Mouse (Mus musculus) layer of hippocampus, postnatal 10 days (tissue): ENCODE results near the gene Olfr1287. TPM values are rescaled to one million over a fixed set of nuclear protein-coding genes. Genes with fewer than 3 reads are reported as not detected.

Source experiments
- DNase-seq, 2 experiments: peaks; one replicate each; pipeline ENCODE4 v3.0.0; 2021; ENCODE audit warnings: low spot score in 2 of 2
- long read RNA-seq: library from polyadenylated mRNA; stranded (forward); transcript quantifications from one replicate; pipeline ENCODE4 v2.0.0, GENCODE M21; 2023
- total RNA-seq, 2 experiments: library from RNA; stranded (reverse); gene quantifications; 2 replicates each; pipeline ENCODE4 v1.2.3; 2021

The Olfr1287 gene
- not detected for total RNA-seq
- long read RNA-seq, result 0 reads

DNA sequence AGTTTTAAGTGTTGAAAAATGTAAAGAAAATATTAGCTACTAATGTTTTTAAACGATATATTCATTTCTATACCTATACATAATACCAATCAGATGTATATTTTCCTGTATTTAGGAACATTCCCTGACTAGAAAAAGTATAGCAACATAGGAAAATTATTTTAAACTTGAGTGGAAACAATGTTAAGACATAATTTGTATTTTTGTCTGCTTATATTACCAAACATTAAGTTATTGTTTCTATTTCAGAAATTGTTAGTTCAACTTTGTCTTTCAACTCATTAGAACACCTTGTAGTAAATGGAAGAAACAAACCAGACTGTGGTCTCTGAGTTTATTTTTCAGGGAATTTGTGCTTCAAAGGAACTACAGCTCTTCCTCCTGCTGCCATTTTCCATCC, at the start of gene Olfr1287:
TSS of gene Olfr1287 (plus strand) at position 301 of the 400 bp plus-strand sequence.
- no peak for DNase-seq

- no peak for DNase-seq
Observed at GRCm38 (mm10) chr2:111422931-111423330, 26.0 kb upstream of the Olfr1287 start, which contains the start of gene Olfr1286. TSS of gene Olfr1286 (minus strand) at chr2:111423115.

DNA sequence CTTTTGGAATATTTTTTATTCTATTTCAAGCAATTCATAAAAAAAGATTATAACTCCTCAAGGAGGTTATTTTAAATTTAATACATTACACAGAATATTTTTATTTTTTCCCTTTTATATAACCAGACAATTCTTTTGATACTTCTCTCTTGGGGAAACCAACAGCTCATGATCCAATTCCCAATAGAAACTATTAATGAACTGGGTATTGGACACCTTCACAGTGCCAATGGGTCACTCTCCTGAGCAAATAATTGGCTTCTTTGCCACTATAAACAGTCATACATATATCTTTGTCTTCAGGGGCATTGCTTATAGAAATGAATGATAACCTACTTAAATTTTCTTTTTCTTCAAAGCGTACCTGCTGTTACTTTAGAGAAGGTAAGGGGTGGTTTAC, 24.9 kb downstream of the Olfr1287 start, which contains the start of gene Olfr1288:
TSS of gene Olfr1288 (plus strand) at position 301 of the 400 bp plus-strand sequence.
- DNase-seq, result no peak

DNA sequence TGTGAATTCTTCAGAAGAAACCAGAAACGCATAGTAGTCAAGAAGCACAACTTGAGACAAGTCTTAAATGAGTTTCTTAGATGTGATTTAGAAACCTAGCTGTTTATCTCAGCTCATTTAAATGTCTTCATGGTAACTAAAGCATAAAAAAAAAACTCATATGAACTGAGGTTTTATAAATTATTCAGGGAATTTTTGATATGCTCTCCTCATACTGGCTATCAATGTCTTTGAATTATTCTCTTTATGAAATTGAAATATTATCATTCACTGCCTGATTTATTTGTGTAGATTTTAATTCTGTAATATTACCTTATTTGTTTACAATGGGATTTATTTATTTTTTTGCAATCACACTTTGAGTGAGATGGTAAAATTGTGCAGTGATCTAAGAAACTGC, 31.6 kb downstream of the Olfr1287 start, which contains the start of gene Olfr1289:
TSS of gene Olfr1289 (plus strand) at position 301 of the 400 bp plus-strand sequence.
- no peak for DNase-seq

DNA sequence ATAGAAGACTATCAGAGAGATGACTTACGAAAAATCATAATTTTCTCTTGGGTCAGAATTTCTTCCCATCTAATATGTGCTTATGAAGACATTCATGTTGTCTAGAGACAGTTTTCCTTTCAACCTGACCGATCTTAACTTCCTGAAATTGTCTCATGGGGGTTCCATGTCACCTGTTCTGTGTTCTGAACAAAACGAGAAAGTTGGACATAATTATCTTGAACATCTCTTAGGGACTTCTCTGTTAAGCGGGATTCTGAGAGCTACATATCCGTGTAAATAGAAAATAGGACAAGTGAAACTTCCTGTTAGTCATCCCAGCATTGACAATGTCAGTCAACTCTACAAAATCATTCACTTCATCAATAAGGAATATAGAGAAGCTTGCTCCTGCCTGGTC, 44.8 kb downstream of the Olfr1287 start, which contains the start of gene Olfr1290:
TSS of gene Olfr1290 (minus strand) at position 101 of the 400 bp plus-strand sequence.
- DNase-seq, result no peak

- DNase-seq, result no peak
Observed at GRCm38 (mm10) chr2:111496880-111497279, 47.9 kb downstream of the Olfr1287 start, which contains the start of gene Olfr1291-ps1. TSS of gene Olfr1291-ps1 (plus strand) at chr2:111497180.

Other genes with a start within 250 kb of the Olfr1287 start
- not detected for gene 4930430A15Rik, start 219.5 kb upstream of the Olfr1287 start, total RNA-seq
- not detected for gene Olfr1275, start 213.9 kb upstream of the Olfr1287 start, total RNA-seq
- not detected for gene Olfr1276, start 194.6 kb upstream of the Olfr1287 start, total RNA-seq
- not detected for gene Olfr1277, start 175.0 kb upstream of the Olfr1287 start, total RNA-seq
- gene Olfr1278, start 159.0 kb upstream of the Olfr1287 start, total RNA-seq, result not detected
- not detected for gene Olfr1279, start 148.5 kb upstream of the Olfr1287 start, total RNA-seq
- gene Olfr1280, start 135.1 kb upstream of the Olfr1287 start, total RNA-seq, result not detected
- not detected for gene Olfr1281, start 122.6 kb upstream of the Olfr1287 start, total RNA-seq
- gene Olfr1282, start 113.1 kb upstream of the Olfr1287 start, total RNA-seq, result not detected
- gene Olfr1283, start 82.4 kb upstream of the Olfr1287 start, total RNA-seq, result not detected
- gene Olfr1284, start 73.6 kb upstream of the Olfr1287 start, total RNA-seq, result not detected
- not detected for gene Olfr1286, start 26.0 kb upstream of the Olfr1287 start, total RNA-seq
- gene Olfr1288, start 25.0 kb downstream of the Olfr1287 start, total RNA-seq, result not detected
- not detected for gene Olfr1289, start 31.7 kb downstream of the Olfr1287 start, total RNA-seq
- gene Olfr1290, start 44.7 kb downstream of the Olfr1287 start, total RNA-seq, result not detected
- not detected for gene Olfr1291-ps1, start 48.0 kb downstream of the Olfr1287 start, total RNA-seq
- gene Olfr1293-ps, start 76.1 kb downstream of the Olfr1287 start, total RNA-seq, result not detected
- gene Olfr1294, start 91.1 kb downstream of the Olfr1287 start, total RNA-seq, result not detected
- not detected for gene Olfr1295, start 120.5 kb downstream of the Olfr1287 start, total RNA-seq
- gene Olfr1297, start 177.4 kb downstream of the Olfr1287 start, total RNA-seq, result not detected
- not detected for gene Olfr1298, start 200.1 kb downstream of the Olfr1287 start, total RNA-seq
- gene Olfr1299, start 212.3 kb downstream of the Olfr1287 start, total RNA-seq, result not detected